Mouse (Mus musculus): ENCODE results near the gene Ppp1r14b. TPM values are rescaled to one million over a fixed set of nuclear protein-coding genes. Genes with fewer than 3 reads are reported as not detected.

Gene Ppp1r14b
- polyA plus RNA-seq, 1 experiment from 2014 or later = 224 TPM

GRCm38 (mm10) chr19:6997721-6998290, 23.0 kb downstream of the Ppp1r14b start:
- H3K27ac ChIP-seq (ENCODE audit: low read depth) = no peak overlapping the region
- H3K27me3 ChIP-seq (ENCODE audit: insufficient read depth, low read length) = no peaks in the 10 kb centered on the region
- no peak for TF ChIP-seq CTCF (IDR thresholded peaks at IDR 0.05; ENCODE audit: low read depth)
- H3K4me1 ChIP-seq (ENCODE audit: insufficient read depth) = peaks cover 17% of the 10 kb centered on the region
- peaks cover 21% of the 10 kb centered on the region for H3K36me3 ChIP-seq (ENCODE audit: insufficient read depth)
- no peak overlapping the region for H3K9ac ChIP-seq
- H3K4me2 ChIP-seq = no peak overlapping the region
- 83% methylated on average over 9 of the region's 9 CpGs for WGBS
- H3K9me3 ChIP-seq (ENCODE audit: low read depth, low read length) = no peaks in the 10 kb centered on the region
- ATAC-seq (ENCODE audit: insufficient read depth) (no peak), DNase-seq (no peak)
- H3K4me3 ChIP-seq (ENCODE audit: low read depth, low read length) = no peak overlapping the region

DNA sequence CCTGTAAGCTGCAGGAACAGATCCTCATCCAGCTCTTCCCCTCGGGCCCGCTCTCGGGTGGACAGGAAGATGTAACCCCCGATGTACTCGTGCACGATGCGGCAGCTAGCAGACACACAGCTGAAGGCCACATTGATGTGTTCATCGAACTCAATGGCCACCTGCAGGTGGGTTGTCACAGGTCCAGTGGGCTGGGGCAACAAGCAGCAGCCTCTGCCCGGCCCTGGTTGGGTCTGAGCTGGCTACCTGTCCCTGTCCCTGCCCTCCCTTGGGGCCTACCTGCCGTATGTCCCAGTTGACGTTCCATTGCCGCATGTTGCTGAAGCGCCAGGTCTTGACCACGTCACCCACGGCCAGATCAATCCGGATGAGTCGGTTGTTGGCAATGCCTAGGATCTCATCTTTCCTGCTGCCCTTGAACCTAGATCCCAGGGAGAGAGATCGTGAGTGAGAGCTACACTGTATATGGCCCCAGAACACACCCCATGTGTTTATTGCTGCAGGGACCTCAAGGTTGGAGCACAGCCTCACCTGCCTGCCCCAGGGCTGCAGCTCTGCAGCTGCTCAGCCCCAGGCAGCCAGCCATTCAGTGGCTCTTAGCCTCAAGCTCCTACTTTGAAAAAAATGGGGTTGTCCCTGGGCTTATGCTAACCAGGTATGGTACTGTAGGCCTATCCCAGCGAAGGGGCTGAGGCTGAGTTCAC, 24.7 kb downstream of the Ppp1r14b start:
- Histone ChIP-seq H3K4me3 (ENCODE audit: low read depth, low read length) (no peak overlapping the region), H3K27ac (ENCODE audit: low read depth) (no peak overlapping the region), H3K4me2 (no peak overlapping the region), H3K27me3 (ENCODE audit: insufficient read depth, low read length) (no peaks in the 10 kb centered on the region), H3K4me1 (ENCODE audit: insufficient read depth) (peaks cover 13% of the 10 kb centered on the region), H3K9me3 (ENCODE audit: low read depth, low read length) (no peaks in the 10 kb centered on the region), H3K36me3 (ENCODE audit: insufficient read depth) (peaks cover 21% of the 10 kb centered on the region), H3K9ac (no peak overlapping the region)
- ATAC-seq (ENCODE audit: insufficient read depth) = no peak
- DNase-seq = no peak
- no peak for TF ChIP-seq CTCF (IDR thresholded peaks at IDR 0.05; ENCODE audit: low read depth)
- WGBS = 92% methylated on average over 19 of the region's 19 CpGs

- WGBS = 70% methylated on average over 9 of the region's 9 CpGs
- ATAC-seq (ENCODE audit: insufficient read depth) = peak; percentile 63; the same call in 1 of the 2 replicates
- H3K27me3 ChIP-seq (ENCODE audit: insufficient read depth, low read length) = no peaks in the 10 kb centered on the region
- no peak for TF ChIP-seq CTCF (IDR thresholded peaks at IDR 0.05; ENCODE audit: low read depth)
- no peak overlapping the region for H3K4me3 ChIP-seq (ENCODE audit: low read depth, low read length)
- H3K27ac ChIP-seq (ENCODE audit: low read depth) = 0 out of 2 replicates have a peak overlapping the region, but pooled peaks have one; percentile 2
- H3K9ac ChIP-seq = no peak overlapping the region
- no peaks in the 10 kb centered on the region for H3K9me3 ChIP-seq (ENCODE audit: low read depth, low read length)
- H3K36me3 ChIP-seq (ENCODE audit: insufficient read depth) = no peaks in the 10 kb centered on the region
- peak; percentile 27 for DNase-seq
- no peaks in the 10 kb centered on the region for H3K4me1 ChIP-seq (ENCODE audit: insufficient read depth)
- H3K4me2 ChIP-seq = no peak overlapping the region
Measured at GRCm38 (mm10) chr19:7006892-7007593, 32.3 kb downstream of the Ppp1r14b start.

DNA sequence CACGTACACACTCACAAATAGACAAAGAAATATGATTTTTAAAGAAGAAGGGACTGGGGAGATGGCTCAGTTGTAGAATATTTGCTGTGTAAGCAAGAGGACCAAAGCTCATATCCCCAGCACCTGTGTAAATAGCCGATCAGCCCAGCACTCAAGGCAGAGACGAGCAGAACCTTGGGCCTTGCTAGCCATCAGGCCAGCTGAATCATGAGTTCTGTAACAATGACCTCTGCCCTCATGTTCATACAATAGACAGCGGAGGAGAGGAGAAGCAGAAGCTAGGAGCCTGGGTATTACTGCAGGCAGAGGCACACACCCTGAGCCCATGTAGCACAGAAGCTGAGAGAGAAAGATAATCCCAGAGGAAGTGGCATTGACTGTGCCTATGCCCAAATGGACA, 37.7 kb downstream of the Ppp1r14b start:
- Histone ChIP-seq H3K36me3 (ENCODE audit: insufficient read depth) (0 out of 2 replicates have a peak, but pooled peaks cover 18% of the 10 kb centered on the region), H3K27ac (ENCODE audit: low read depth) (no peak overlapping the region), H3K4me2 (no peak overlapping the region), H3K27me3 (ENCODE audit: insufficient read depth, low read length) (no peaks in the 10 kb centered on the region), H3K9ac (no peak overlapping the region), H3K9me3 (ENCODE audit: low read depth, low read length) (no peaks in the 10 kb centered on the region), H3K4me1 (ENCODE audit: insufficient read depth) (no peaks in the 10 kb centered on the region), H3K4me3 (ENCODE audit: low read depth, low read length) (no peak overlapping the region)
- DNase-seq = no peak
- no peak for ATAC-seq (ENCODE audit: insufficient read depth)
- no peak for TF ChIP-seq CTCF (IDR thresholded peaks at IDR 0.05; ENCODE audit: low read depth)
- 55% methylated on average over 4 of the region's 4 CpGs for WGBS

- H3K4me1 ChIP-seq (ENCODE audit: insufficient read depth) = no peaks in the 10 kb centered on the region
- H3K36me3 ChIP-seq (ENCODE audit: insufficient read depth) = peaks cover 29% of the 10 kb centered on the region
- no peak for TF ChIP-seq CTCF (IDR thresholded peaks at IDR 0.05; ENCODE audit: low read depth)
- no peak for ATAC-seq (ENCODE audit: insufficient read depth)
- no peaks in the 10 kb centered on the region for H3K27me3 ChIP-seq (ENCODE audit: insufficient read depth, low read length)
- no peak overlapping the region for H3K4me3 ChIP-seq (ENCODE audit: low read depth, low read length)
- no peaks in the 10 kb centered on the region for H3K9me3 ChIP-seq (ENCODE audit: low read depth, low read length)
- WGBS = 86% methylated on average over 9 of the region's 9 CpGs
- H3K27ac ChIP-seq (ENCODE audit: low read depth) = no peak overlapping the region
- H3K9ac ChIP-seq = no peak overlapping the region
- no peak overlapping the region for H3K4me2 ChIP-seq
- DNase-seq = no peak
Measured at GRCm38 (mm10) chr19:7013984-7014383, 39.2 kb downstream of the Ppp1r14b start.

DNA sequence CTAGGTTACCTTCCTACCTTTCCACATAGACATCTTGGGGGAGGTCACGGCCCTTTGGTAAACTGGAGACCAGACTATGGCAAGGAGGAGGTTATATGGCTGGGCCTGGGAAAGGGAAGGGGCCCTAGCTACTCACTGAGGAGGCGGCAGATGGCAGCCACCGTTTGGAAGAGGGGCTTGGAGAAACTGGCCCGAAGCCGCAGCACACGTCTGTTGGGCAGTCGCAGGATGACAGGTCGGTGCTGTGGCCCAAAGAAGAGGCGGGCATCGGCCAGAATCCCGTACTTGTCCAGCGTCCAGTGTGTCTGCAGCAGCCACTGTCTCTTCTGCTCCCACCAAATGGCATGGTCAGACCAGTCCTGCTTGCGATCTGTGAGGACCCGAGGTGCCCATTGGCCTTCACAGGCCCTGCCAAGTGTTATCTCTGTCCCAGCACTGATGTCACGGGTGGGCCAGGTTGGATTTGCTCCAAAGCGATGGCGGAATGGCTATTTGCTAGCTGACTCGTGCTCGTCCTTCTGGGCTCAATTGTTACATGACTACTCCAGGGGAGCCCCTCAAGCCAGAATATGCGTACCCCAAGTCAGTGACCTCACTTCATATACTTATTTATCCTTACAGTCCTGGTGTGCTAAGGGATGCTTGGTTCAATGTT, 39.8 kb downstream of the Ppp1r14b start:
- TF ChIP-seq CTCF (IDR thresholded peaks at IDR 0.05; ENCODE audit: low read depth) = no peak
- Histone ChIP-seq H3K9ac (no peak overlapping the region), H3K4me1 (ENCODE audit: insufficient read depth) (no peaks in the 10 kb centered on the region), H3K36me3 (ENCODE audit: insufficient read depth) (peaks cover 35% of the 10 kb centered on the region), H3K4me2 (no peak overlapping the region), H3K27me3 (ENCODE audit: insufficient read depth, low read length) (no peaks in the 10 kb centered on the region), H3K4me3 (ENCODE audit: low read depth, low read length) (no peak overlapping the region), H3K9me3 (ENCODE audit: low read depth, low read length) (no peaks in the 10 kb centered on the region), H3K27ac (ENCODE audit: low read depth) (no peak overlapping the region)
- DNase-seq = no peak
- ATAC-seq (ENCODE audit: insufficient read depth) = no peak
- WGBS = 87% methylated on average over 20 of the region's 20 CpGs

Data from lung, embryonic 14.5 days (tissue).